Mouse (Mus musculus) frontal cortex, postnatal 36 days (tissue): ENCODE measurements at regions not wholly inside any gene's neighbourhood (a gene's known extent, or its start where the extent isn't known, plus 50 kb on each side); places are given as distances from the start of the nearest gene placed in this dataset.

Experiments
- DNase-seq, 2 experiments: peaks; one replicate each; pipeline ENCODE4 v3.0.0; 2022; ENCODE audit warnings: low spot score in 2 of 2

GRCm38 (mm10) chr16:93458598-93459496 is 145.0 kb downstream of the Setd4 start:
- peak in 1 of 2 experiments; percentile 19 for DNase-seq

DNA sequence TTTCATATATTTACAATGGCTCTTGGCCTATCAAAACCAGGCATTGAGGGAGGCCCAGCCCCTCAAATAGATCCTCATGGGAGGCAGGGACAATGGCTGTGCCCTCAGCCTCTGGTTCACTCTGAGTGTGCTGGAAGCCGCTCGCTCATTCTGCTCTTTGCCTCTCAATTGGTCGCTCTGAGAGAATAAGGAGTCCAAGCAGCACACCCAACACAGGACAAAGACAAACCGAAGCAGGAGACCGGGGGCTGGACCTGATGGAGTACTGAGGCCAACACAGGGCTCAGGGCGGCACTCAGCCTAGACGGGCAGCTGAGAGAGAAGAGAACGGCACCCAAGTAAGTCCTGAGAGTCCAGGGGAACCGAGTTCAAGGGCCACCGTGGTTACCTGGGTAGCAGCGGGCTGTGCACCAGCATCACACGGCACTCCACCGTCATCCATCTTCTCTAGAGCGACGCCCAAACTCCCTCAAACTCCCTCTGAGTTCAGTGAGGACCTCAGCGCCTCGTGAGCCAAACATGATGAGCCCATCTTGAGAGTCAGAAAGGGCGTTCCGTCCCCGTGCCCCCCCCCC is 145.8 kb downstream of the Setd4 start:
- no peak for DNase-seq

- DNase-seq: no peak
These were observed 147.0 kb downstream of the Setd4 start for GRCm38 (mm10) chr16:93456706-93457425.

- peak; percentile 74 to 86 for DNase-seq
These were observed 149.5 kb downstream of the Setd4 start for GRCm38 (mm10) chr16:93454080-93454997.

- DNase-seq: no peak
These were observed 150.8 kb downstream of the Setd4 start for GRCm38 (mm10) chr16:93453056-93453455.

GRCm38 (mm10) chr16:93450896-93451295 is 153.0 kb downstream of the Setd4 start:
- DNase-seq: no peak

DNA sequence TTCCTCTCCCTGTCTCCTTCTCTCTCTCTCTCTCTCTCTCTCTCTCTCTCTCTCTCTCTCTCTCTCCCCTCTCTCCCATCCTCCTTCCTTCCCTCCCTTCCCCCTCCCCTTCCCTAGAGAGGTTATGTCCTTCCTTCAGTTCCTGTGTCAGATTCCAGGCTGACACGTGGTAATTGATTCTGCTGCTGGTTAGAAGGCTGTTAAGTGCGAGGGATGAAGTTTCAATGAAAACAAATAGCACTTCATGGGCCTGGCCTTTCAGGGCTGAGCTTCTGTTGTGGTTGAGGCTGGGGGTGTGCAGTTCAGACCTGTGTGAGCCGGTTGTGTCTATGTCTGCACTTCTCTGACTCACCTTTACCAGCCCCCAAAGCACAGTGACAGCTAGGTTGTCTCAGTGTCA is 153.9 kb downstream of the Setd4 start:
- DNase-seq: no peak

DNA sequence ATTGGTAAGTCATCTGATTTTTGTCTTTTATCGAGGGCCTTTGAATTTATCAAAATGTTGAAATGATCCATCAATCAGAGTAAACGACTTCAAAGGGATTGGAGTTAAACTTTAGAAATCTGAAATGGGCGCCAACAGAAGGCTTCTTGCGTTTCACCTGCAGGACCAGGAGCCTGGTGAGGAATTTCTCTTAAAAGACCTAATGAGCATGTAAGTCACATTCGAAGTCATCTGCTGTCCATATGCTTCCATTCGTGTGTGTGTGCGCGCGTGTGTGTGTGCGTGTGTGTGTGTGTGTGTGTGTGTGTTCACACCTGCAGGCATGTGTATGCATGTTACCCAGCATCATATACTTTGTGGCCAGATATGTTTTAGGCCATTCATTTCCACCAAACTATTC is 155.7 kb downstream of the Setd4 start:
- DNase-seq: no peak

GRCm38 (mm10) chr16:93446970-93447369 is 156.9 kb downstream of the Setd4 start:
- DNase-seq: no peak

GRCm38 (mm10) chr16:93446206-93446605 is 157.7 kb downstream of the Setd4 start:
- DNase-seq: no peak

GRCm38 (mm10) chr16:93442837-93443236 is 161.0 kb downstream of the Setd4 start:
- no peak for DNase-seq

DNA sequence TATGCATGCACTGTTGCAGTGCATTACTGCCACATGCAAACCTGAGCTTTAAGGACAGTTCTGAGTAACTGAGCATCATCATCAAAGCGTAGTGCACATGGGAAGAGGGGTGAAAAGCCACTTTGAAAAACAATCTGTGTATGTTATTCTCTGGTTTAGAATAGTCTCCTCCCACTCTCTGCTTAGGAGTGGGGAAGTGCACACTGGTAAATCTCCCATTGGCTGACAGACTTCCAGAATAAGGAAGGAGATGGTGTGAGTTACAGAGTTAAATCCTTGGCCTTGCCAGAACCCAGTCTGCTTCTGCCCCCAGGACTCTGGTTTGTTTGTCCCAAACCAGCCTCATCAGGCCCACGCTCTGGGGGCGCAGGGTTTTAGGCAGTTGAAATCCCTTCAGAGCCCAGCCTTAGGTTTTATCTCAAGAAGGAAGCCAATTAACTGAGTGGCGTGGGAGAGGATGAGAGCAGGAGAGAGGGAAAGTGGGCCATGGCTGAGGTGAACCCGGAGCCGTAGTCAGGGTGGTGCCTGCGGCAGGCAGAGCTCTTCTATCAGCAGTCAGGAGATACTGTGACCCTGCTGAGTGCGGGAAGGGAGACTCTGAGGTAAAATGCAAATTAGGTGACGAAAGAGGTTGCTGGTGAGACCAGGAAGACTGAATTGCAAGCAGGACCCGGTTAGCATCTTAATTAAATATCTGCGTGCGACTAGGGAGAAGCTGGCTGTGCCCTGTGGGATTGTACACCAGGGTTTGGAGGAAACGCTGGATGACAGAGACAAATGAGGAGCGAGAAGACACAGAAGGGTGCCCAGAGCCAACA is 166.0 kb downstream of the Setd4 start:
- DNase-seq: peak; percentile 13 to 14

- DNase-seq: peak in 1 of 2 experiments; percentile 22
These were observed 167.1 kb downstream of the Setd4 start for GRCm38 (mm10) chr16:93436732-93437131.

DNA sequence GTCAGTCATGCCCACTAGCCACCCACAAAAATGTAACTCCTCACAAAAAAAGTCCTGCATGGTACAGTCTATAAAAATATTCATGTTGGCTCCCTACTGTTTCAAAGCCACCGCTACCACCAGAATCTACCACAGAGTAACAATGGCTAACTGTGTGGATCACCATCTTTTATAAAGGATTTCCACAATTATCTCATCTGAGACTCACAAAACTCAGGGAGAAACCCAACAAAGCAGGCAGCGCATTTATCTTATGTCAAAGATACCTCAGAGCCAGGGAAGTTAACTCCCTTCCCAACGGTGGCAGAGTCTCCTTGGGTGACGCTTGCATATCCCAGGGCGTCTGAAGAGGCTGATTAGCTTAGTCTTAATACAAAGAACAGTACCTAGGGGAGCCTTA is 172.5 kb downstream of the Setd4 start:
- DNase-seq: no peak

DNA sequence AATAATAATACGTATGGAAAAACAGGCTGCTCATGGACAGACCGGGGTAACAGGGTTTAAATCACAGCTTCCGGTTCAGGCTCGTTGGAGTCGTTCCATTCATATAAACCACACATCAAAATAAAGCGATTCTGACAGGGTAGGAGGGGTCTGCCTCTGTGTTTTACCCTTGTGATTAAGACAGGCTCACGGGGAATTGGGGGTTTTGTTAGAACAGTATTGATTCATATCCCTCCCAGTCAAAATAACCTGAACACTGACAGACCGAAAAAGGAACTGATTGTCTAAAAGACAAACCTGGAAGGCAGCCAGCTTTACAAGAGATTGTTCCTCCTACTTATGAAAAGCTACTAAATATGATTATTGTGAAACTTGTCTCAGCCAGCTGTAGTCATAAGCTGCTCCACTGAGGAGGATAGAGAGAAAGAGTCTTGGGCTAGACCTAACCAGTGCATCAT is 174.5 kb downstream of the Setd4 start:
- DNase-seq: no peak

DNA sequence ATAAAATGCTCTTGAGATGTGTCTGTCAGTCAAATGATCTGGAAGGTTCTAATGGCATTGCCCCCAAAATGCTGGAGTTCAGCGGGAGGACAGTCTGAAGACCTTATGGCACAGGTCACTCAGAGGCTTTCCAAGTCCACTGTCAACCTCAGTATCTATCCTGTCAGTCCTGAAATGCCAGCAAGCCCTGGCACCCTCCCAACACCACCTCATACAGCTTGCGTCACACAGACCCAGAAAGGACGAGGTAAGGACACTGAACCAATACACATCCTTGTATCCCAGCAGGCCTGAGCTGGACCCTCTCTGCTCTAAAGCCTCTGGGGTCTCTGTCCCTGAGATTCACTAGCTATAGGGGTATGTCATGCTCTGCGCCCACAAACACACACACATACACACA is 176.6 kb downstream of the Setd4 start:
- DNase-seq: no peak

DNA sequence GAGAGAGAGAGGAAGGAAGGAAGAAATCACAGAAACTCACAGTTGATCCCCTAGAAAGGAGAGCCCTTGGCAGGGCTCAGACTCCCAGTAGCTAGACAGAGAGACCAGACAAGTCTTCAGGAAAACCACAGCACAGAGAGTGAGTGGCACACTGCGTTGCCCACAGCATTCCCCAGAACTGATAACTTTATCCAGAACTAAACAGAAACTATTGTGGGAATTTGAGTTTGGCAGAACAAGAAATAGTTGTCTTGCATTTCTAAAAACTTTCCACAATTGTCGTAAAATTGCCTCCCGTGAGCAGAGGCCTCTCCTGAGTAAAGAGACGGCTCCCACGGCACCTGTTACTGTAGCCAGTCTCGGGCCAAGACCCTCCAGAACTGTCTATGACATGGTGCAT is 178.1 kb downstream of the Setd4 start:
- DNase-seq: no peak

DNA sequence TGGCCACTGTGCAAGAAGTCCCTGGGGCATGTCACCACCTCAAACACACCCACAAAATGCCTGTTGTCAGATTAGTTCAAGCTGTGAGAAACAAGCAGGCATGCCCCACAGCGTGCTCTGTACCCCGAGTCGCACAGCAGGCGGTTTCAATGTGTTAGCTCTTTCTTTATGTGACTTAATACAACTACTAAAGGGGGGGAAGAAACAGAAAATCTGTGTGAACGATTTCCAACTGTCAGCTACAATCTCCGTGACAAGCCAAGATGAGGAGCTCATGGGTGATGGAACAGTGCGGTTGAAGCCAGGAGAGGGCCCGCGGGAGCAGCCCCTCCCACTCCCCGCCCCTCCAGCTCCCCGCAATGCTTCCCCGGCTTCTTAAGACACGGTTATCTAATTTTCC is 180.7 kb downstream of the Setd4 start:
- no peak for DNase-seq

DNA sequence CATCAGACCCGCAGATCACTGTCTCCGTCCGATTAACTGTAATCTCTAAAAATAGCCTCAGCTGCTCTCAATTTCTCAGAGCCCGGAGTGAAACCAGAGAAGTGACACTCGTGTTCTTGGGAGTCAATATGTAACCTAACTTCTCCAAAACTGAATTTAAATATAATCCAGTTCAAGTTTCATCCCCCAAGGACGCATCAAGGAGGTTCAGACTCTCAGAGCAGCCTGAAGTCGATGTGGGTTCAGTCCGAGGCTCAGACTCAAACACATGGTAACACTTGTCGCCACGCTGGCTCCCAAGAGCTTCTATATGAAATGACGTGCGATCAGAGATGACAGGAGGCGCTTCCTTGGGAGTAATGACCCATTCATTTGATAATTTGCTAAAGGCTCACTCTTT is 181.6 kb downstream of the Setd4 start:
- no peak for DNase-seq

DNA sequence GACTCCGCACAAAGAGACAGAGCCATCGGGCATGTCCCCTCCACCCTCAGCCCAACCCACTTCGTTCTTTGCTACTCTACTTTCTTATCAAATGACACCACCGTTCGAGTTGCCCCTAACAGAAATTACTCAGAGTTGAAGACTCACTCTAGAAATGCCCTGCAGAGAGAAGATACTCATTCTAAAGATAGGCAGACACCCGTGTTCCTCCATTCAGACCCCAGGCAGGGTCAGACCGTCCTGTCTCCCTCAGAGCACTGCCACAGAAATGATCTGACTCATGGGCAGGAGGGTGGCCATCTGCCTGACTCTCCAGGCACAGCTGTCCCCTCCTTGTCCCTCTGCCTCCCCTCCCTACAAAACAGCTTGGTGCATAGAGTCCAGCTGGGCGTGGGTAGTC is 185.6 kb downstream of the Setd4 start:
- no peak for DNase-seq

GRCm38 (mm10) chr16:93417831-93418230 is 186.0 kb downstream of the Setd4 start:
- DNase-seq: no peak
